Mouse (Mus musculus) kidney, postnatal 4 days (tissue): ENCODE data around the gene Pdgfa.
A peak's percentile ranks its signal among the peaks of the same experiment; 100 is the strongest.

Experiments used
- DNase-seq, 2 experiments: peaks; one replicate each; pipeline ENCODE4 v3.0.0; 2021; ENCODE audit warnings: mixed read lengths in 2 of 2

The Pdgfa gene

GRCm38 (mm10) chr5:138997171-138997788, at the start of gene Pdgfa:
Gene Pdgfa, minus strand, starts transcription at chr5:138997370.
- peak; percentile 79 to 86 for DNase-seq

- DNase-seq = no peak
Observed at GRCm38 (mm10) chr5:139046636-139047035, 49.5 kb upstream of the Pdgfa start.

- DNase-seq = no peak
Observed at GRCm38 (mm10) chr5:139043546-139043945, 46.4 kb upstream of the Pdgfa start.

- DNase-seq = no peak
Observed at GRCm38 (mm10) chr5:139042299-139042698, 45.1 kb upstream of the Pdgfa start.

GRCm38 (mm10) chr5:139035171-139035570, 38.0 kb upstream of the Pdgfa start:
- DNase-seq = no peak

- no peak for DNase-seq
Observed at GRCm38 (mm10) chr5:139034746-139035145, 37.6 kb upstream of the Pdgfa start.

GRCm38 (mm10) chr5:139033406-139034317, 36.5 kb upstream of the Pdgfa start:
- peak; percentile 43 to 63 for DNase-seq

GRCm38 (mm10) chr5:139027603-139028002, 30.4 kb upstream of the Pdgfa start:
- DNase-seq = peak; percentile 75 to 87

- no peak for DNase-seq
Observed at GRCm38 (mm10) chr5:139024351-139025105, 27.4 kb upstream of the Pdgfa start.

- DNase-seq = peak; percentile 69 to 75
Observed at GRCm38 (mm10) chr5:139020595-139020994, 23.4 kb upstream of the Pdgfa start.

GRCm38 (mm10) chr5:139017371-139018124, 20.4 kb upstream of the Pdgfa start:
- DNase-seq = peak; percentile 85 to 90

- DNase-seq = peak; percentile 78 to 86
Observed at GRCm38 (mm10) chr5:139015097-139015496, 17.9 kb upstream of the Pdgfa start.

- DNase-seq = no peak
Observed at GRCm38 (mm10) chr5:139010649-139011048, 13.5 kb upstream of the Pdgfa start.

GRCm38 (mm10) chr5:139007141-139007775, 10.1 kb upstream of the Pdgfa start:
- DNase-seq = peak; percentile 56 to 73

GRCm38 (mm10) chr5:139004588-139004987, 7.4 kb upstream of the Pdgfa start:
- DNase-seq = no peak

- no peak for DNase-seq
Observed at GRCm38 (mm10) chr5:138999716-139000115, 2.5 kb upstream of the Pdgfa start.

GRCm38 (mm10) chr5:138997936-138998580, 888 bp upstream of the Pdgfa start:
- peak; percentile 49 to 72 for DNase-seq

- peak; percentile 67 to 78 for DNase-seq
Observed at GRCm38 (mm10) chr5:138996322-138997073, 672 bp downstream of the Pdgfa start.

- peak; percentile 80 to 90 for DNase-seq
Observed at GRCm38 (mm10) chr5:138995721-138996311, 1.4 kb downstream of the Pdgfa start.
